ENCODE assay signal across 12 mouse cellular contexts in the genomic region with DNA sequence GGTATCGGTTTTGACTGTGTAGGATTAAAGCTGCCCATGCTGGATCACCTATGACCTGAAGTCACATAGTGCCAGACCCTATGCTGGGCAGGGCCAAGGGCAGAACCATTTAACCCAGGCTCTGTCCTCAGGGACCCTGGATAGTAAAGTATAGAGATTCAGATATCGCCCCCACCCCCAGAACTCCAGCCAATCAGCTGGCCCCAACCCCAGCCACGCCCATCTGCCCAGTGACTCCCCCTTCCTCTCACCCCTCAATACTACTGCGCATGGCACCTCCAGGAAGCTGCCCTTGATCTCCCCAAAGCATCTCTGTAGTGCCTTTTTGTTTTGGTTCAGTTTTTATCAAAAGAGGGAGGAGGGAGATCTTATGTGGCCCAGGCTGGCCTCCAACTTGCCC. TPM values are rescaled to one million over a fixed set of nuclear protein-coding genes. Genes with fewer than 3 reads are reported as not detected.
DNase-seq lines count a peak whose midpoint lies in the region; ATAC-seq and TF ChIP-seq lines count a peak whose summit lies in the region.
"Had no signal": no experiment of that assay in that cellular context is flagged by ENCODE, and none has a peak within 500 bp of the region (broad histone marks: within the 10 kb centered on the region; RNA-seq: fewer than 3 reads in every experiment).

No protein-coding gene starts in this region.

- 77% methylated on average over 4 of the region's 4 CpGs for WGBS in kidney, adult 2 months
- WGBS in embryonic facial prominence, embryonic 10.5 days: 10% methylated on average over 4 of the region's 4 CpGs
- WGBS in limb, embryonic 13.5 days: 28% methylated on average over 4 of the region's 4 CpGs

- H3K27me3 ChIP-seq in kidney, adult 2 months (replicated peaks; ENCODE audit: control insufficient read depth, insufficient read depth, low read length): no peaks in the 10 kb centered on the region
- peaks cover 69% of the 10 kb centered on the region for H3K27me3 ChIP-seq in embryonic facial prominence, embryonic 10.5 days (replicated peaks; ENCODE audit: low read depth, poor library complexity, severe bottlenecking)
- H3K27me3 ChIP-seq in limb, embryonic 13.5 days: peaks cover 36% of the 10 kb centered on the region

- no peak for TF ChIP-seq CTCF in kidney, adult 2 months (conservative IDR thresholded peaks at IDR 0.05; ENCODE audit: insufficient read depth, insufficient read length, low read depth, low read length)

- H3K4me2 ChIP-seq in limb, embryonic 13.5 days (replicated peaks): peak overlapping the region; percentile 34

- DNase-seq in kidney, postnatal 10 days: peak; percentile 19
- no peak for DNase-seq in kidney, adult 2 months
- peak; percentile 80 for DNase-seq in ES-CJ7 (ENCODE audit: low read depth, low spot score)
- peak; percentile 60 for DNase-seq in embryonic facial prominence, embryonic 10.5 days (ENCODE audit: low spot score)
- no peak for DNase-seq in layer of hippocampus, adult 8-10 months (ENCODE audit: low spot score in 2 of 2)
- DNase-seq in Muller cell, postnatal 12 days (ENCODE audit: inconsistent ontology term): no peak
- DNase-seq: heart, adult 2 months; kidney, postnatal 36 days; thymus, postnatal 25 days had no signal

- ATAC-seq in limb, embryonic 13.5 days (ENCODE audit: low FRiP score, low read depth): no peak

- H3K4me1 ChIP-seq in kidney, adult 2 months (ENCODE audit: control insufficient read depth, insufficient read depth, low read length): peaks cover 31% of the 10 kb centered on the region
- peaks cover 53% of the 10 kb centered on the region for H3K4me1 ChIP-seq in embryonic facial prominence, embryonic 10.5 days
- H3K4me1 ChIP-seq in limb, embryonic 13.5 days: peaks cover 40% of the 10 kb centered on the region

- H3K27ac ChIP-seq in kidney, adult 2 months (ENCODE audit: insufficient read depth, low read depth, low read length): no peak overlapping the region
- H3K27ac ChIP-seq in embryonic facial prominence, embryonic 10.5 days (replicated peaks): peak overlapping the region; percentile 67
- peak overlapping the region; percentile 81 for H3K27ac ChIP-seq in limb, embryonic 13.5 days
- H3K27ac ChIP-seq: heart, adult 2 months had no signal

- H3K9ac ChIP-seq in limb, embryonic 13.5 days: no peak overlapping the region

- no peak for TF ChIP-seq POLR2A in kidney, adult 2 months (IDR thresholded peaks at IDR 0.05; ENCODE audit: low read depth, low read length)

- no peak overlapping the region for H3K4me3 ChIP-seq in kidney, adult 2 months (ENCODE audit: insufficient read depth, low read depth, low read length)
- no peak overlapping the region for H3K4me3 ChIP-seq in embryonic facial prominence, embryonic 10.5 days
- H3K4me3 ChIP-seq in limb, embryonic 13.5 days: no peak overlapping the region
- H3K4me3 ChIP-seq: heart, adult 2 months had no signal

- no peaks in the 10 kb centered on the region for H3K36me3 ChIP-seq in kidney, adult 2 months (ENCODE audit: control insufficient read depth, insufficient read depth, low read length)
- H3K36me3 ChIP-seq in embryonic facial prominence, embryonic 10.5 days (replicated peaks): no peaks in the 10 kb centered on the region
- no peaks in the 10 kb centered on the region for H3K36me3 ChIP-seq in limb, embryonic 13.5 days

- H3K9me3 ChIP-seq in embryonic facial prominence, embryonic 10.5 days: no peaks in the 10 kb centered on the region
- no peaks in the 10 kb centered on the region for H3K9me3 ChIP-seq in limb, embryonic 13.5 days

RNA-seq across cellular contexts. Expression of a gene that starts 18.4 kb away (rescaled TPM):
- 39.3 and 45.5 TPM in 2 replicates for polyA plus RNA-seq in kidney, adult 2 months (2012; rRNA removed)
- 3.3 and 3.5 TPM in 2 replicates for polyA plus RNA-seq in embryonic facial prominence, embryonic 10.5 days (2016; fragmentation: Nextera tagmentation; extraction: Ambion mirVana)
- polyA plus RNA-seq in limb, embryonic 13.5 days (2015; fragmentation: Nextera tagmentation; extraction: Ambion mirVana): 6.1 and 7.9 TPM in 2 replicates
- 10 to 100 TPM; 10.1 to 12.6 (median 11.4) TPM for total RNA-seq in layer of hippocampus, adult 8-10 months (2022)

RNA-seq across cellular contexts. Expression of a gene that starts 44.7 kb away (rescaled TPM):
- 0.46 and 0.69 TPM in 2 replicates for polyA plus RNA-seq in kidney, adult 2 months (2012; rRNA removed)
- polyA plus RNA-seq in embryonic facial prominence, embryonic 10.5 days (2016; fragmentation: Nextera tagmentation; extraction: Ambion mirVana): 0.48 and 0.71 TPM in 2 replicates
- 3.3 TPM in 2 replicates for polyA plus RNA-seq in limb, embryonic 13.5 days (2015; fragmentation: Nextera tagmentation; extraction: Ambion mirVana)
- total RNA-seq in layer of hippocampus, adult 8-10 months (2022): 1 to 10 TPM in 3 of 4 experiments, under 1 TPM in 1; 0.63 to 2.2 (median 1.1) TPM
- total RNA-seq: common myeloid progenitor, adult 5-6 weeks; monocyte, adult 5-6 weeks had no signal

RNA-seq across cellular contexts. Expression of a gene that starts 53.2 kb away (rescaled TPM):
- polyA plus RNA-seq in kidney, adult 2 months (2012; rRNA removed): 16.3 and 17.4 TPM in 2 replicates
- polyA plus RNA-seq in embryonic facial prominence, embryonic 10.5 days (2016; fragmentation: Nextera tagmentation; extraction: Ambion mirVana): 96.0 and 105 TPM in 2 replicates
- 79.1 and 80.4 TPM in 2 replicates for polyA plus RNA-seq in limb, embryonic 13.5 days (2015; fragmentation: Nextera tagmentation; extraction: Ambion mirVana)
- total RNA-seq in layer of hippocampus, adult 8-10 months (2022): 10 to 100 TPM; 85.5 to 91.6 (median 87.1) TPM

RNA-seq across cellular contexts. Expression of a gene that starts 53.2 kb away (rescaled TPM):
- 12.6 and 13.6 TPM in 2 replicates for polyA plus RNA-seq in kidney, adult 2 months (2012; rRNA removed)
- 29.5 and 29.8 TPM in 2 replicates for polyA plus RNA-seq in embryonic facial prominence, embryonic 10.5 days (2016; fragmentation: Nextera tagmentation; extraction: Ambion mirVana)
- polyA plus RNA-seq in limb, embryonic 13.5 days (2015; fragmentation: Nextera tagmentation; extraction: Ambion mirVana): 25.6 and 30.1 TPM in 2 replicates
- total RNA-seq in layer of hippocampus, adult 8-10 months (2022): 10 to 100 TPM; 33.2 to 41.3 (median 39.6) TPM

Comparison
In these comparisons a context has a peak if more than half of its experiments do, and no peak if none do; other contexts are left out.
1. DNase-seq: peak in kidney, postnatal 10 days (single experiment), ES-CJ7 (single experiment) and embryonic facial prominence, embryonic 10.5 days (single experiment); none in kidney, adult 2 months (single experiment), layer of hippocampus, adult 8-10 months (0 of 2) and Muller cell, postnatal 12 days (single experiment).